Mouse (Mus musculus) adrenal gland, postnatal 14 days (tissue): Measurements from ENCODE around the gene Adamtsl5. TPM values are rescaled to one million over a fixed set of nuclear protein-coding genes. Genes with fewer than 3 reads are reported as not detected.

ENCODE experiments used
- DNase-seq: peaks from one replicate; pipeline ENCODE4 v3.0.0; 2021; ENCODE audit warnings: mixed read lengths
- total RNA-seq: library from RNA; stranded (reverse); gene quantifications from 2 replicates; pipeline ENCODE4 v1.2.3, GENCODE M21; 2021

Gene Adamtsl5
- total RNA-seq, 1 experiment from 2014 or later, result 8.4 TPM

- peak; percentile 5 for DNase-seq
Observed at GRCm38 (mm10) chr10:80317011-80317410, 31.2 kb downstream of the Adamtsl5 start.

GRCm38 (mm10) chr10:80316359-80316781 lies 31.8 kb downstream of the Adamtsl5 start:
- DNase-seq, result peak; percentile 49

- peak; percentile 9 for DNase-seq
Observed at GRCm38 (mm10) chr10:80315315-80315714, 32.9 kb downstream of the Adamtsl5 start.

DNA sequence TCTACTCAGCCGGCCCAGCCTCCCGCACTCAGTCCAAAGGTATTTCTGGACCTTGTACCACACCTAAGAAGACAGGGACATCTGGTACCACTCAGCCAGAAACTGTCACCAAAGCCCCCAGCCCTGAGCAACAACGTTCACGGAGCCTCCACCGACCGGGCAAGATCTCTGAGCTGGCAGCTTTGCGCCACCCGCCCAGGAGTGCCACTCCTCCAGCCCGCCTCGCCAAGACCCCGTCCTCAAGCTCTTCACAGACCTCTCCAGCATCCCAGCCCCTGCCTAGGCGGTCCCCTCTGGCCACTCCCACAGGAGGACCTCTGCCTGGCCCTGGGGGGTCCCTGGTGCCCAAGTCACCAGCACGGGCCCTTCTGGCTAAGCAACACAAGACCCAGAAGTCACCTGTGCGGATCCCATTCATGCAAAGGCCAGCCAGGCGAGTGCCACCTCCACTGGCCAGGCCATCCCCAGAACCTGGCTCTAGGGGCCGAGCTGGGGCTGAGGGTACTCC lies 33.7 kb downstream of the Adamtsl5 start:
- DNase-seq, result no peak

DNA sequence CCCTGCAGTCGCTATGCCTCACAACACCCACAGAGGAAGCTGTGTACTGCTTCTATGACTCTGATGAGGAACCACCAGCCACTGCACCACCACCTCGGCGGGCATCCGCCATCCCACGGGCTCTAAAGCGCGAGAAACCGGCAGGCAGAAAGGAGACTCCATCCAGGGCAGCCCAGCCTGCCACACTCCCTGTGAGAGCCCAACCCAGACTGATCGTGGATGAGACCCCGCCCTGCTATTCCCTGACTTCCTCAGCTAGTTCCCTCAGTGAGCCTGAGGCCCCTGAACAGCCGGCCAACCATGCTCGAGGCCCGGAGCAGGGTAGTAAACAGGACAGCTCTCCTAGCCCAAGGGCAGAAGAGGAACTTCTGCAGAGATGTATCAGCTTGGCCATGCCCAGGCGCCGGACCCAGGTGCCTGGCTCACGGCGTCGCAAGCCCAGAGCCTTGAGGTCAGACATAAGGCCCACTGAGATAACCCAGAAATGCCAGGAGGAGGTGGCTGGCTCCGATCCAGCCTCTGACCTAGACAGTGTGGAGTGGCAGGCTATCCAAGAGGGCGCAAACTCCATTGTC lies 34.5 kb downstream of the Adamtsl5 start:
- no peak for DNase-seq

GRCm38 (mm10) chr10:80312586-80313504 lies 35.4 kb downstream of the Adamtsl5 start:
- no peak for DNase-seq

DNA sequence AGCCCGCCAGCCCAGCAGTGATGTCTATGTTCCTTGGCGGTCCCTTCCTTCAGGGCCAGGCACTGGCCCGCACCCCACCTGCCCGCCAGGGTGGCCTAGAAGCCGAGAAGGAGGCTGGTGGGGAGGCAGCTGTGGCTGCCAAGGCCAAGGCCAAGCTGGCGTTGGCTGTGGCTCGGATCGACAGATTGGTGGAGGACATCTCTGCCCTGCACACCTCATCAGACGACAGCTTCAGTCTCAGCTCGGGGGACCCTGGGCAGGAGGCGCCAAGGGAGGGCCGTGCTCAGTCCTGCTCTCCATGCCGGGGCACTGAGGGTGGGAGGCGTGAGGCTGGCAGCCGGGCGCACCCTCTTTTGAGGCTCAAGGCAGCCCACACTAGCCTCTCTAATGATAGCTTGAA lies 36.7 kb downstream of the Adamtsl5 start:
- no peak for DNase-seq

DNA sequence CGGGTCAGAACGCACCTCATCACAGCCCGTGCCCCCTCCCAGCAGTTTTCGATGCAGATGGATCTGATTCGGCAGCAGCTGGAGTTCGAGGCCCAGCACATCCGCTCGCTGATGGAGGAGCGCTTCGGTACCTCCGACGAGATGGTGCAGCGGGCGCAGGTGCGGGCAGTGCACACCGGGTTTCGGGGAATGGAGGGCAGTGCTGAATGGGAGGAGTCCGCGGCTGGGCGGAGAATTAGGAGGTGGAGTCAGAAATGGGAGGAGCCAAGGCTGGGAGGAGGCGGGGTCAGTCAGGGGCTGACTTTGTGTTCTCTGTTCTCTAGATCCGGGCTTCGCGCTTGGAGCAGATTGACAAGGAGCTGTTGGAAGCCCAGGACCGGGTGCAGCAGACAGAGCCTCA lies 43.4 kb downstream of the Adamtsl5 start:
- DNase-seq, result peak; percentile 67

DNA sequence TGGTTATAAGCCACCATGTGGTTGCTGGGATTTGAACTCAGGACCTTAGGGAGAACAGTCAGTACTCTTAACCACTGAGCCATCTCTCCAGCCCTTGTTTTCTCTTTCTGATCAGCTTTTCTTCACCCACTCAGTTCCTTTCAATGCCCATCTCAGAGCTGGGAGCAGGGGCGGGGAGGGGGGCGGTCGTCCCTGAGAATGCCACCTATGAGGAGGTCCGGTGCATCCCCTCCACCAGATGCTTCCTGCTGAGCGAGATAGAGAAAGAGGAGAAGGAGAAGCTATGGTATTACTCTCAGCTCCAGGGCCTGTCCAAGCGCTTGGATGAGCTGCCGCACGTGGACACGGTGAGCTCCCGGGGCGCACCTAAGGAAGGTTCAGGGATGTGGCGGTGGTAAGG lies 43.8 kb downstream of the Adamtsl5 start:
- DNase-seq, result no peak

- DNase-seq, result peak; percentile 83
Observed at GRCm38 (mm10) chr10:80302471-80302881, 45.7 kb downstream of the Adamtsl5 start.

- no peak for DNase-seq
Observed at GRCm38 (mm10) chr10:80302082-80302355, 46.2 kb downstream of the Adamtsl5 start.

DNA sequence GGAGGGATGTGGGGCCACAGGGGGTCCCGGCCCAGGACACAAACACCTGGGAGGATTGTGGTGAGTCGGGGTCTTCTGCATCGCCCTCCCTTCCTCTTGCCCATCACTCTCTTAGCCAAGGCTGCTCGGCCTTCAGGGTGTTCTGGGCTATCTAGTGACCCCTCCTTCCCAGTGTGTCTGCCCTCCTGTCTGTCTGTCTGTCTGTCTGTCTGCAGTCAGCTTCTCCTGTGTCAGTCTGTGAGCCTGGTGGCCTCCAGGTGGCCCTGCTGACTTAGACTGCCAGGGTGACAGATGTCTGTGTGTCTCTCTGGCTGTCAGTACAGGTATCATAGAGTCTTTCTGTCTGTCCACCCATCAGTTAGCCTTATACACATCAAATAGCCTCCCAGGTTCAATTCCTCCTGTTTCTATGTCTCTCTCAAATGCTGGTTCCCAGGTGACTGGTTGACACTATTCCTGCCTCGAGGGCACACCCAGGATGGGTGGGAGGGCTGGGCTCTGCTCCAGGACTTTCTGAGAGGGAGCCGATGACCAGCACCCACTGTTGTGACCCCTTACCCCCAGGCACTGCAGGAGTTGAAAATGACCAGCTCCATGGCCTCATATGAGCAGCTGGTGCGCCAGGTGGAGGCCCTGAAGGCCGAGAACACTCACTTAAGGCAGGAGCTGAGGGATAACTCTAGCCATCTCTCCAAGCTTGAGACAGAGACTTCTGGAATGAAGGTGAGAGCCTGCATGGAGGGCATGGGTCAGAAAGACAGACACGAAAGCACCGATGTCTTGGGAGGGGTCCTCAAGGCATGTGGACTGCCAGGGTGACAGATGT lies 46.7 kb downstream of the Adamtsl5 start:
- DNase-seq, result no peak

- no peak for DNase-seq
Observed at GRCm38 (mm10) chr10:80300672-80301181, 47.5 kb downstream of the Adamtsl5 start.

DNA sequence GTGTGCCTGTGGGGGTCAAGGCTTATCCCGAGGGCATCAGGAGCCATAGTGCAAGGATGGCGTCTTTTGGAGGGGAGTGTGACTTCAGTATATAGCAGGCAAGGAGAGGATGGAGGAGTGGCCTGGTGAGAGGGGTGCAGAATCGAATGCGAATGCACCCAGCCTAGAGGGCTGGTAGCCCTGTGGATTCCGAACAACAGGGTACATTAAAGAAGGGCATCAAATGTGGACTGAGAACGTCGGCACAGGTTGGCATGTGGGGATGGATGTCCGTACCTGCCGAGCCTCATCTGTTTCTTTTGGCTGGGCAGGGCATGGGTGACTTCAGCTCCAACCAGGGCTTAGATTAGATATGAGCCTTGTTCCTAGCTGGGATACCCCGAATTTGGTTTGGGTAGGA lies 48.4 kb downstream of the Adamtsl5 start:
- no peak for DNase-seq

- no peak for DNase-seq
Observed at GRCm38 (mm10) chr10:80299301-80299700, 48.9 kb downstream of the Adamtsl5 start.

GRCm38 (mm10) chr10:80298571-80299281 lies 49.5 kb downstream of the Adamtsl5 start:
- DNase-seq, result peak; percentile 79

GRCm38 (mm10) chr10:80297526-80298133 lies 50.6 kb downstream of the Adamtsl5 start:
- no peak for DNase-seq

DNA sequence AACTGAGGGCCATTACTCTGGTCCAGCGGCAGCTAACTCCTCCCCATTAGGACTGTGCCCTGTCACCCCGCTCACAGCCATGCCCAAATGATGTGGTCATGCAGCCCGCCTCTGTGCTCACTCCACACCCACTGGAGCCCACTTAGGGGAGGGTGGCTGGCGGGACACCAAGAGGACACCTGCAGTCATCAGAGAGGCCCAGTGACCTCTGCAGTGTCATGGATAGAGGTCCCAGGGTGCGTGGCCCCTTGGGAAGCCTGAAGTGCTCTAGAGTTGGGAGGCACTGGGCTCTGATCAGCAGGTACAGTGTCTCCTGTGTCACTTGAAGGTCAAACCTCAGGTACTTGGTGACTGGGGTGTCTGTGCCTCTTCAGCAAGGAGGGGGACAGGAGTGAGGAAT lies 51.4 kb downstream of the Adamtsl5 start:
- no peak for DNase-seq

DNA sequence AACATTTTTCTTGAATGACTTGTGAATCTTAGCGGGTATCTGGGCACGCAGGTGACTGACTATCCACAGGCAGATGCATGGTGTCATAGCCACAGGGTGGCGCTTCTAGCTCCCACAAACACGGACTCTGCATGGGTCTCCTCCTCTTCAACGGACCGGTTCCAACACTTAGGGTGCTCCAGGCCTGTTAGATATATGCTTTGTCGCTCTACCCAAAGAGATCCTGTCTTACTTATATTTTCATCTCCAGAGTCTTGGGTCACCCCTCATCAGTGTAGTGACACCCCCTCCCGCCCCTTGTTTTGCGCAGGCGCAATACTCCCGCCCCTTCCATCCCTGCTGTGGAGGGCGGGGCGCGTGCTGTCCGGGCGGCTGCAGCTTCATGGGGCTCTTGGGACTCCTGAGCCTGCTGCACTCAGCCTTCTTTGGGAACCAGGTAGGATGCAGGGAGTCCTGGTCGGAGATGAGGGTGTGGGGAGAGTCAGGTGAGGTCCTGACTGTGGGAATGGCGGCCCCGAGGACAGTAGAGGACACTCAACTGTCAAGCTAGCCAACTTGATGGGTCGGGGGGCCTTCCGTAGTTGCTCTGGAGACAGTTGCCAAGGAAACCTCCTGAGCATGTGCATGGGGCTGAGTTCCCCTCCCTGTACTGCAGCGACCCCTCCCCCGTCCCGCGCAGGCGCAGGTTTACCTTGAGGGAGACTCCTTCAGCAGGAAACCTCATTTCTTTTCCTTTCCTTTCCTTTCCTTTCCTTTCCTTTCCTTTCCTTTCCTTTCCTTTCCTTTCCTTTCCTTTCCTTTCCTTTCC lies 52.4 kb downstream of the Adamtsl5 start, which contains the start of gene Apc2:
Gene Apc2, plus strand, starts transcription at position 360 of the 808 bp plus-strand sequence.
- DNase-seq, result peak; percentile 79

GRCm38 (mm10) chr10:80294788-80295303 lies 53.4 kb downstream of the Adamtsl5 start:
- no peak for DNase-seq
